Comparison of ENCODE assay signal across 10 mouse cellular contexts in genomic region chr15:59245927-59246649, GRCm38 (mm10).
A peak's percentile ranks its signal among the peaks of the same experiment; 100 is the strongest.
DNase-seq lines count a peak whose midpoint lies in the region; ATAC-seq and TF ChIP-seq lines count a peak whose summit lies in the region.
"Had no signal": no experiment of that assay in that cellular context is flagged by ENCODE, and none has a peak within 500 bp of the region (broad histone marks: within the 10 kb centered on the region; RNA-seq: fewer than 3 reads in every experiment).

No protein-coding gene starts in this region.

- WGBS in lung, embryonic 16.5 days: 37% methylated on average over 4 of the region's 4 CpGs
- WGBS in cerebellum, adult 2 months: 80% methylated on average over 4 of the region's 4 CpGs

- no peaks in the 10 kb centered on the region for H3K9me3 ChIP-seq in lung, embryonic 16.5 days (ENCODE audit: control insufficient read depth, low read length)
- H3K9me3 ChIP-seq: limb, embryonic 13.5 days had no signal

- peaks cover 4% of the 10 kb centered on the region for H3K4me1 ChIP-seq in lung, embryonic 16.5 days (replicated peaks; ENCODE audit: control insufficient read depth, insufficient read depth, low read length)
- H3K4me1 ChIP-seq in cerebellum, adult 2 months (ENCODE audit: control insufficient read depth, insufficient read depth, low read length): no peaks in the 10 kb centered on the region

- H3K36me3 ChIP-seq in lung, embryonic 16.5 days (ENCODE audit: control insufficient read depth, insufficient read depth, low read length): no peaks in the 10 kb centered on the region
- H3K36me3 ChIP-seq: limb, embryonic 13.5 days had no signal

- H3K9ac ChIP-seq in lung, embryonic 16.5 days (ENCODE audit: low read length): no peak overlapping the region
- H3K9ac ChIP-seq: limb, embryonic 13.5 days had no signal

- ATAC-seq in lung, embryonic 16.5 days (ENCODE audit: low read depth): peak; percentile 82
- ATAC-seq: forebrain, embryonic 14.5 days had no signal

- peak overlapping the region; percentile 28 for H3K4me2 ChIP-seq in lung, embryonic 16.5 days (ENCODE audit: low read depth, low read length)
- H3K4me2 ChIP-seq: limb, embryonic 13.5 days had no signal

- H3K27ac ChIP-seq in lung, embryonic 16.5 days (ENCODE audit: low read length): peak overlapping the region; percentile 85
- no peak overlapping the region for H3K27ac ChIP-seq in cerebellum, adult 2 months (ENCODE audit: insufficient read depth, low read length)
- H3K27ac ChIP-seq: limb, embryonic 13.5 days had no signal

- H3K4me3 ChIP-seq in lung, embryonic 16.5 days (ENCODE audit: low read length): no peak overlapping the region
- H3K4me3 ChIP-seq in cerebellum, adult 2 months (replicated peaks; ENCODE audit: insufficient read depth, low read depth, low read length): no peak overlapping the region
- H3K4me3 ChIP-seq: limb, embryonic 13.5 days had no signal

- H3K27me3 ChIP-seq in lung, embryonic 16.5 days (ENCODE audit: control insufficient read depth, insufficient read depth, low read depth, low read length): no peaks in the 10 kb centered on the region
- no peaks in the 10 kb centered on the region for H3K27me3 ChIP-seq in cerebellum, adult 2 months (ENCODE audit: control insufficient read depth, insufficient read depth, low read length)
- H3K27me3 ChIP-seq: limb, embryonic 13.5 days had no signal

- no peak for TF ChIP-seq CTCF in cerebellum, adult 2 months (IDR thresholded peaks at IDR 0.05; ENCODE audit: borderline replicate concordance, insufficient read depth, low read depth, low read length)

- no peak for TF ChIP-seq POLR2A in cerebellum, adult 2 months (IDR thresholded peaks at IDR 0.05; ENCODE audit: borderline replicate concordance, insufficient read depth, low read length)

- DNase-seq in 416B (ENCODE audit: low read depth): peak; percentile 42
- peak; percentile 31 for DNase-seq in adrenal gland, adult 8-10 months
- DNase-seq in heart, postnatal 4 days: peak; percentile 44
- no peak for DNase-seq in cerebellum, adult 2 months
- no peak for DNase-seq in spleen, postnatal 14 days (ENCODE audit: low spot score in 2 of 2)
- DNase-seq in cerebellum, adult 9-10 months: no peak
- DNase-seq in spleen, postnatal 10 days (ENCODE audit: low spot score in 2 of 2): no peak

Comparison
In these comparisons a context has a peak if more than half of its experiments do, and no peak if none do; other contexts are left out.
1. DNase-seq: peak in 416B (single experiment), adrenal gland, adult 8-10 months (single experiment) and heart, postnatal 4 days (single experiment); none in cerebellum, adult 2 months (0 of 2), spleen, postnatal 14 days (0 of 2), cerebellum, adult 9-10 months (single experiment) and spleen, postnatal 10 days (0 of 2).